Mouse (Mus musculus) MEL (cell line): ENCODE measurements around the gene Pawr. TPM values are rescaled to one million over a fixed set of nuclear protein-coding genes. Genes with fewer than 3 reads are reported as not detected.

ENCODE experiments used
- DNase-seq: peaks from one replicate; pipeline ENCODE4 v3.0.0; 2011; ENCODE audit warnings: low read depth, low spot score
- H3K27ac ChIP-seq: 2 replicates; pipeline ENCODE4 v1.5.1; 2012; ENCODE audit warnings: low read depth, mild to moderate bottlenecking, control low read depth, low read length, moderate library complexity; ENCODE audit not compliant: control insufficient read depth
- H3K27me3 ChIP-seq, 2 experiments: fragments of 150-350 bp in 1 of 2; sonication (generic) in 1 of 2; 2 replicates each; pipeline ENCODE4 v1.6.1; 2012; ENCODE audit warnings: low read length in 2 of 2, mild to moderate bottlenecking in 2 of 2, improper control_type of control experiment in 1 of 2, moderate library complexity in 1 of 2; ENCODE audit not compliant: insufficient read depth in 2 of 2, control insufficient read depth in 1 of 2
- H3K36me3 ChIP-seq, 2 experiments: 2 replicates each; pipeline ENCODE4 v1.6.1; 2012 to 2014; ENCODE audit warnings: low read length in 2 of 2, improper control_type of control experiment in 1 of 2, inconsistent platforms in 1 of 2, mild to moderate bottlenecking in 1 of 2; ENCODE audit not compliant: insufficient read depth in 2 of 2, control insufficient read depth in 1 of 2
- H3K4me1 ChIP-seq, 2 experiments: fragments of 150-350 bp in 1 of 2; sonication (generic) in 1 of 2; 2 replicates each; pipeline ENCODE4 v1.6.1; 2012; ENCODE audit warnings: low read length in 2 of 2, improper control_type of control experiment in 1 of 2, mild to moderate bottlenecking in 1 of 2; ENCODE audit not compliant: insufficient read depth in 2 of 2, control insufficient read depth in 1 of 2
- H3K4me3 ChIP-seq, 2 experiments: fragments of 150-350 bp in 1 of 2; sonication (generic) in 1 of 2; 2 replicates each; pipeline ENCODE4 v1.5.1; 2012; ENCODE audit warnings: low read depth in 2 of 2, low read length in 2 of 2, mild to moderate bottlenecking in 2 of 2, moderate library complexity in 2 of 2, control low read depth in 1 of 2, improper control_type of control experiment in 1 of 2; ENCODE audit not compliant: control insufficient read depth in 1 of 2, insufficient read depth in 1 of 2
- H3K79me2 ChIP-seq: 2 replicates; pipeline ENCODE4 v1.6.1; 2012; ENCODE audit warnings: mild to moderate bottlenecking, low read length, moderate library complexity; ENCODE audit not compliant: control insufficient read depth, poor library complexity, insufficient read depth
- H3K9ac ChIP-seq: 2 replicates; pipeline ENCODE4 v1.6.1; 2012; ENCODE audit warnings: low read depth, mild to moderate bottlenecking, control low read depth, low read length, moderate library complexity; ENCODE audit not compliant: control insufficient read depth, poor library complexity, severe bottlenecking
- H3K9me3 ChIP-seq: fragments of 150-350 bp; sonication (generic); replicated peaks from 2 replicates; pipeline ENCODE4 v1.6.1; 2012; ENCODE audit warnings: mild to moderate bottlenecking, low read length, improper control_type of control experiment, moderate library complexity; ENCODE audit not compliant: insufficient read depth
- BHLHE40 ChIP-seq: IDR thresholded peaks from 2 replicates; pipeline ENCODE4 v1.6.1; 2012; ENCODE audit warnings: low read depth, mild to moderate bottlenecking, inconsistent platforms, low read length, improper control_type of control experiment, borderline replicate concordance
- CHD1 ChIP-seq: IDR thresholded peaks from 2 replicates; pipeline ENCODE4 v1.6.1; 2012; ENCODE audit warnings: low read depth, mild to moderate bottlenecking, inconsistent platforms, low read length, improper control_type of control experiment
- CHD2 ChIP-seq: IDR thresholded peaks from 2 replicates; pipeline ENCODE4 v1.6.1; 2011; ENCODE audit warnings: low read length, improper control_type of control experiment
- ELF1 ChIP-seq: IDR thresholded peaks from 2 replicates; pipeline ENCODE4 v1.6.1; 2014; ENCODE audit warnings: low read depth, mild to moderate bottlenecking, inconsistent platforms, low read length, improper control_type of control experiment, moderate library complexity
- EP300 ChIP-seq, 2 experiments: IDR thresholded peaks; 2 replicates each; pipeline ENCODE4 v1.6.1; 2011; ENCODE audit warnings: improper control_type of control experiment in 2 of 2, low read length in 2 of 2, low read depth in 1 of 2, mild to moderate bottlenecking in 1 of 2
- ETS1 ChIP-seq: IDR thresholded peaks from 2 replicates; pipeline ENCODE4 v1.6.1; 2012; ENCODE audit warnings: low read depth, mild to moderate bottlenecking, inconsistent platforms, low read length, improper control_type of control experiment, moderate library complexity
- GABPA ChIP-seq: IDR thresholded peaks from 2 replicates; pipeline ENCODE4 v1.6.1; 2012; ENCODE audit warnings: low read depth, mild to moderate bottlenecking, inconsistent platforms, low read length, improper control_type of control experiment, moderate library complexity
- GATA1 ChIP-seq: IDR thresholded peaks from 2 replicates; pipeline ENCODE4 v1.6.1; 2011; ENCODE audit warnings: low read depth, low read length, improper control_type of control experiment
- HCFC1 ChIP-seq: IDR thresholded peaks from 2 replicates; pipeline ENCODE4 v1.6.1; 2012; ENCODE audit warnings: low read depth, mild to moderate bottlenecking, inconsistent platforms, low read length, improper control_type of control experiment, moderate library complexity
- JUND ChIP-seq: IDR thresholded peaks from 2 replicates; pipeline ENCODE4 v1.6.1; 2011; ENCODE audit warnings: low read depth, mild to moderate bottlenecking, improper control_type of control experiment, low read length
- KAT2A ChIP-seq: conservative IDR thresholded peaks from 2 replicates; pipeline ENCODE4 v1.6.1; 2012; ENCODE audit warnings: low read depth, low read length, improper control_type of control experiment, inconsistent platforms
- MAX ChIP-seq: IDR thresholded peaks from 2 replicates; pipeline ENCODE4 v1.6.1; 2011; ENCODE audit warnings: low read length, improper control_type of control experiment
- MAZ ChIP-seq: IDR thresholded peaks from 2 replicates; pipeline ENCODE4 v1.6.1; 2012; ENCODE audit warnings: low read depth, mild to moderate bottlenecking, inconsistent platforms, low read length, improper control_type of control experiment
- MXI1 ChIP-seq: IDR thresholded peaks from 2 replicates; pipeline ENCODE4 v1.6.1; 2011; ENCODE audit warnings: mild to moderate bottlenecking, low read depth, low read length, improper control_type of control experiment
- MYC ChIP-seq: IDR thresholded peaks from 2 replicates; pipeline ENCODE4 v1.6.1; 2011; ENCODE audit warnings: low read depth, mild to moderate bottlenecking, low read length, improper control_type of control experiment, moderate library complexity
- NELFE ChIP-seq: IDR thresholded peaks from 2 replicates; pipeline ENCODE4 v1.6.1; 2011; ENCODE audit warnings: low read depth, low read length, improper control_type of control experiment
- POLR2A ChIP-seq, 2 experiments: IDR thresholded peaks; 2 replicates each; pipeline ENCODE4 v1.6.1; 2011 to 2012; ENCODE audit warnings: low read length in 2 of 2, mild to moderate bottlenecking in 2 of 2, control low read depth in 1 of 2, improper control_type of control experiment in 1 of 2, low read depth in 1 of 2, moderate library complexity in 1 of 2; ENCODE audit not compliant: control insufficient read depth in 1 of 2, insufficient read depth in 1 of 2, poor library complexity in 1 of 2
- POLR2AphosphoS2 ChIP-seq: IDR thresholded peaks from 2 replicates; pipeline ENCODE4 v1.6.1; 2011; ENCODE audit warnings: low read length, improper control_type of control experiment
- RCOR1 ChIP-seq: IDR thresholded peaks from 2 replicates; pipeline ENCODE4 v1.6.1; 2012; ENCODE audit warnings: low read depth, mild to moderate bottlenecking, inconsistent platforms, low read length, improper control_type of control experiment
- TBP ChIP-seq: IDR thresholded peaks from 2 replicates; pipeline ENCODE4 v1.8.0; 2011; ENCODE audit warnings: low read depth, low read length, improper control_type of control experiment
- TCF12 ChIP-seq: IDR thresholded peaks from 2 replicates; pipeline ENCODE4 v1.6.1; 2014; ENCODE audit warnings: low read depth, mild to moderate bottlenecking, inconsistent platforms, low read length, improper control_type of control experiment, moderate library complexity
- ZC3H11A ChIP-seq: IDR thresholded peaks from 2 replicates; pipeline ENCODE4 v1.6.1; 2012; ENCODE audit warnings: low read depth, mild to moderate bottlenecking, inconsistent platforms, low read length, improper control_type of control experiment
- ZKSCAN1 ChIP-seq: IDR thresholded peaks from 2 replicates; pipeline ENCODE4 v1.6.1; 2012; ENCODE audit warnings: low read depth, mild to moderate bottlenecking, inconsistent platforms, low read length, improper control_type of control experiment, moderate library complexity
- ZNF384 ChIP-seq: IDR thresholded peaks from 2 replicates; pipeline ENCODE4 v1.6.1; 2012; ENCODE audit warnings: low read depth, mild to moderate bottlenecking, inconsistent platforms, low read length, improper control_type of control experiment
- polyA plus RNA-seq, 2 experiments: library from polyadenylated mRNA; stranded (reverse) in 1 of 2; unstranded in 1 of 2; fragments of >175 nt in 1 of 2; fragments of >200 nt in 1 of 2; gene quantifications; 2 replicates each; pipeline versions ENCODE4 v1.2.1 to v1.2.4; 2012; ENCODE audit warnings: low replicate concordance in 2 of 2, low read depth in 1 of 2; ENCODE audit not compliant: insufficient read length in 2 of 2, insufficient read depth in 1 of 2, missing spikeins in 1 of 2
- total RNA-seq: library from RNA; depleted of rRNA; stranded (reverse); fragments of 300-350 nt; gene quantifications from 2 replicates; pipeline ENCODE4 v1.2.3, GENCODE M21; 2012

Pawr gene
- total and polyA plus RNA-seq, 3 experiments, result 20.7 to 29.6 TPM; not detected in 1

GRCm38 (mm10) chr10:108408025-108408424, 76.1 kb downstream of the Pawr start:
- Histone ChIP-seq H3K4me3 (no peak overlapping the region), H3K27ac (no peak overlapping the region), H3K9me3 (no peaks in the 10 kb centered on the region), H3K4me1 (0 out of 4 replicates have a peak, but pooled peaks cover 0 to 3% of the 10 kb centered on the region in 2 experiments), H3K9ac (no peak overlapping the region), H3K79me2 (no peaks in the 10 kb centered on the region), H3K36me3 (peaks cover 3 to 15% of the 10 kb centered on the region in 2 experiments), H3K27me3 (no peaks in the 10 kb centered on the region)
- TF ChIP-seq BHLHE40 (no peak), KAT2A (no peak), RCOR1 (no peak), TBP (no peak), MAX (no peak), TCF12 (no peak), ZNF384 (no peak), MYC (no peak), CHD1 (no peak), MAZ (no peak), MXI1 (no peak), ZKSCAN1 (no peak), GATA1 (no peak), ELF1 (no peak), HCFC1 (no peak)
- DNase-seq, result peak; percentile 36

- Histone ChIP-seq H3K4me1 (0 out of 4 replicates have a peak, but pooled peaks cover 0 to 3% of the 10 kb centered on the region in 2 experiments), H3K4me3 (no peak overlapping the region), H3K79me2 (no peaks in the 10 kb centered on the region), H3K9ac (no peak overlapping the region), H3K36me3 (peaks cover 3 to 17% of the 10 kb centered on the region in 2 experiments), H3K9me3 (no peaks in the 10 kb centered on the region), H3K27me3 (no peaks in the 10 kb centered on the region), H3K27ac (no peak overlapping the region)
- DNase-seq, result no peak
- TF ChIP-seq POLR2AphosphoS2, result no peak
- TF ChIP-seq RCOR1, result no peak
- no peak for TF ChIP-seq ZC3H11A
- TF ChIP-seq BHLHE40, result no peak
- no peak for TF ChIP-seq GABPA
- TF ChIP-seq JUND, result no peak
- no peak for TF ChIP-seq MAZ
- no peak for TF ChIP-seq CHD2
- no peak for TF ChIP-seq TCF12
- no peak for TF ChIP-seq ZKSCAN1
- TF ChIP-seq CHD1, result no peak
- TF ChIP-seq EP300 (IDR thresholded peaks at IDR 0.05; ENCODE audit: low read depth in 1 of 2, low read length in 2 of 2), result no peak
- no peak for TF ChIP-seq NELFE
- no peak for TF ChIP-seq ETS1
- no peak for TF ChIP-seq ZNF384
- TF ChIP-seq POLR2A (IDR thresholded peaks at IDR 0.05; ENCODE audit: control insufficient read depth in 1 of 2, insufficient read depth in 1 of 2, low read depth in 1 of 2, low read length in 2 of 2, poor library complexity in 1 of 2), result no peak
Observed at GRCm38 (mm10) chr10:108408437-108408836, 76.5 kb downstream of the Pawr start.
